Mouse (Mus musculus) kidney, postnatal 36 days (tissue): ENCODE measurements around the gene Xpr1.

Source experiments
- DNase-seq, 2 experiments: peaks; one replicate each; pipeline ENCODE4 v3.0.0; 2021 to 2022; ENCODE audit warnings: mixed read lengths in 2 of 2

Gene Xpr1

GRCm38 (mm10) chr1:155416701-155417677 is at the start of gene Xpr1:
TSS of gene Xpr1 (minus strand) at chr1:155417415.
- peak; percentile 95 to 98 for DNase-seq

- no peak for DNase-seq
Observed at GRCm38 (mm10) chr1:155463442-155463841, 46.2 kb upstream of the Xpr1 start.

GRCm38 (mm10) chr1:155462582-155462981 is 45.4 kb upstream of the Xpr1 start:
- DNase-seq, result no peak

- DNase-seq, result no peak
Observed at GRCm38 (mm10) chr1:155457532-155457931, 40.3 kb upstream of the Xpr1 start.

GRCm38 (mm10) chr1:155453180-155453579 is 36.0 kb upstream of the Xpr1 start:
- peak; percentile 82 to 89 for DNase-seq

GRCm38 (mm10) chr1:155448932-155449331 is 31.7 kb upstream of the Xpr1 start:
- no peak for DNase-seq

- DNase-seq, result no peak
Observed at GRCm38 (mm10) chr1:155447277-155447676, 30.1 kb upstream of the Xpr1 start.

GRCm38 (mm10) chr1:155443115-155443514 is 25.9 kb upstream of the Xpr1 start:
- DNase-seq, result no peak

- no peak for DNase-seq
Observed at GRCm38 (mm10) chr1:155442521-155443001, 25.3 kb upstream of the Xpr1 start.

- DNase-seq, result peak; percentile 33 to 38
Observed at GRCm38 (mm10) chr1:155439551-155439950, 22.3 kb upstream of the Xpr1 start.

- DNase-seq, result no peak
Observed at GRCm38 (mm10) chr1:155438525-155438924, 21.3 kb upstream of the Xpr1 start.

- DNase-seq, result no peak
Observed at GRCm38 (mm10) chr1:155429304-155429703, 12.1 kb upstream of the Xpr1 start.

GRCm38 (mm10) chr1:155427126-155427865 is 10.1 kb upstream of the Xpr1 start:
- DNase-seq, result no peak

- no peak for DNase-seq
Observed at GRCm38 (mm10) chr1:155425743-155426315, 8.6 kb upstream of the Xpr1 start.

GRCm38 (mm10) chr1:155425285-155425684 is 8.1 kb upstream of the Xpr1 start:
- no peak for DNase-seq

GRCm38 (mm10) chr1:155423801-155424200 is 6.6 kb upstream of the Xpr1 start:
- no peak for DNase-seq

- DNase-seq, result peak; percentile 72 to 84
Observed at GRCm38 (mm10) chr1:155422022-155422421, 4.8 kb upstream of the Xpr1 start.

- DNase-seq, result no peak
Observed at GRCm38 (mm10) chr1:155416147-155416700, 991 bp downstream of the Xpr1 start.

- no peak for DNase-seq
Observed at GRCm38 (mm10) chr1:155415421-155415820, 1.8 kb downstream of the Xpr1 start.

- peak; percentile 23 to 33 for DNase-seq
Observed at GRCm38 (mm10) chr1:155412705-155413104, 4.5 kb downstream of the Xpr1 start.

GRCm38 (mm10) chr1:155408577-155408966 is 8.6 kb downstream of the Xpr1 start:
- DNase-seq, result peak in 1 of 2 experiments; percentile 15

GRCm38 (mm10) chr1:155407697-155408576 is 9.3 kb downstream of the Xpr1 start:
- peak; percentile 62 to 78 for DNase-seq
